Mouse (Mus musculus) embryonic facial prominence, embryonic 10.5 days (tissue): Measurements from ENCODE around the gene Ptges. TPM values are rescaled to one million over a fixed set of nuclear protein-coding genes. Genes with fewer than 3 reads are reported as not detected.

ENCODE experiments used
- polyA plus RNA-seq: library from polyadenylated mRNA; unstranded; fragments of >200 nt; fragmentation: Nextera tagmentation; extraction: Ambion mirVana; gene quantifications from 2 replicates; pipeline ENCODE4 v1.2.1, GENCODE M21; 2016

The Ptges gene
- polyA plus RNA-seq, 1 experiment from 2014 or later = 10.2 TPM

Other genes with a start within 250 kb of the Ptges start
- 2.4 and 3.1 TPM in 2 replicates for gene 1700001O22Rik, start 126.2 kb downstream of the Ptges start, polyA plus RNA-seq
- 134 and 135 TPM in 2 replicates for gene Ntmt1, start 122.0 kb downstream of the Ptges start, polyA plus RNA-seq
- 53.9 and 56.0 TPM in 2 replicates for gene Asb6, start 99.5 kb downstream of the Ptges start, polyA plus RNA-seq
- 87.6 and 94.6 TPM in 2 replicates for gene Prrx2, start 94.9 kb downstream of the Ptges start, polyA plus RNA-seq
- gene Tor1b, start 23.1 kb upstream of the Ptges start, polyA plus RNA-seq = 24.7 and 25.0 TPM in 2 replicates
- gene Tor1a, start 38.1 kb upstream of the Ptges start, polyA plus RNA-seq = 81.6 and 85.6 TPM in 2 replicates
- gene BC005624, start 52.3 kb upstream of the Ptges start, polyA plus RNA-seq = 54.3 and 57.4 TPM in 2 replicates
- gene Usp20, start 52.4 kb upstream of the Ptges start, polyA plus RNA-seq = 16.6 and 17.0 TPM in 2 replicates
- gene Fnbp1, start 212.1 kb upstream of the Ptges start, polyA plus RNA-seq = 15.7 and 17.0 TPM in 2 replicates
- 28.7 and 32.4 TPM in 2 replicates for gene Gpr107, start 222.5 kb upstream of the Ptges start, polyA plus RNA-seq